Mouse (Mus musculus) bone marrow macrophage, adult 2 months (primary cell): ENCODE measurements around the gene Galnt3.

Source experiments
- CTCF ChIP-seq: IDR thresholded peaks from 2 replicates; pipeline ENCODE4 v1.5.1; 2012; ENCODE audit warnings: low read depth, mild to moderate bottlenecking, low read length, moderate library complexity
- POLR2A ChIP-seq: IDR thresholded peaks from 2 replicates; pipeline ENCODE4 v1.6.1; 2012; ENCODE audit warnings: mild to moderate bottlenecking, low read depth, low read length, borderline replicate concordance

DNA sequence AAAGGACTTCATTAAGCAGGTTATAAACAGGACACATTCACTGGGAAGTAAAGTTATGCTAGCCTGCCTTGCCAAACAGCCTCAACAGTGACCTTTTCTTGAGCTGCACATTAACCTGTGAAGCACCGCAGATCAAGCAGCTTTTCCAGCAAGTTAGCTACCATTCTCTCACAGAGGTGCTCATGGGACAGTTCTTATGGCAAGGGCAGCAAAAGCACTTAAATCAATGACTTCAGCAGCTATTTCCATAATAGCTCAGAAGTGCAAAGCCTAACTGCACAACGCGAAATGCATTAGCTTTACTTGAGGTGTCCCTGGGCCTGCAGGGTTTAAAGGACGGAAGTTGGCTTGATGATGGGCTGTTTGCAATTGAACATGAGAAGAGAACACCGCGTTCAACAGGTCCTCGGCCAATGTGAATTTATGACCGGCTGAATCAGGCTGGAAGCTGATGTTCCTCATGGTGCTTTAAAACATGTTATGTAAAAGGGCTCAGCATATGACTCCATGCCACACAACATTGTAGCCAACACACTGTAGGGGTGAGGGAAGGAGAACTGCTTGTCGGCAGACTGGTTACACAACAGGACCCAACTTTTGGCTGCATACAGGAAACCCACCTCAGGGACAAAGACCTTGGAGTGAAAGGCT lies 16.8 kb downstream of the Galnt3 start:
- TF ChIP-seq CTCF (no peak), POLR2A (no peak)
